Mouse (Mus musculus) heart, adult 9 months (tissue): ENCODE results near the gene Gm6351.
"Not testable (repeated sequence)": the region's sequence is repeated elsewhere in the genome, so short reads cannot be mapped to it uniquely, and the experiment has no call there.

Experiments
- DNase-seq, 2 experiments: peaks; one replicate each; pipeline ENCODE4 v3.0.0; 2022; ENCODE audit warnings: low spot score in 2 of 2

The Gm6351 gene

GRCm38 (mm10) chr5:94076085-94076484 lies at the start of gene Gm6351:
TSS of gene Gm6351 (plus strand) at chr5:94076385.
- not testable (repeated sequence) for DNase-seq

GRCm38 (mm10) chr5:94070445-94070844 lies 5.7 kb upstream of the Gm6351 start, which contains the start of gene BC061212:
TSS of gene BC061212 (minus strand) at chr5:94070545.
- not testable (repeated sequence) for DNase-seq
